Mouse (Mus musculus) cerebellum, adult 11-12 months (tissue): ENCODE data around the gene Fam240b.
"Not testable (repeated sequence)": the region's sequence is repeated elsewhere in the genome, so short reads cannot be mapped to it uniquely, and the experiment has no call there.

Experiments used
- DNase-seq: peaks from one replicate; pipeline ENCODE4 v3.0.0; 2022

Fam240b gene

DNA sequence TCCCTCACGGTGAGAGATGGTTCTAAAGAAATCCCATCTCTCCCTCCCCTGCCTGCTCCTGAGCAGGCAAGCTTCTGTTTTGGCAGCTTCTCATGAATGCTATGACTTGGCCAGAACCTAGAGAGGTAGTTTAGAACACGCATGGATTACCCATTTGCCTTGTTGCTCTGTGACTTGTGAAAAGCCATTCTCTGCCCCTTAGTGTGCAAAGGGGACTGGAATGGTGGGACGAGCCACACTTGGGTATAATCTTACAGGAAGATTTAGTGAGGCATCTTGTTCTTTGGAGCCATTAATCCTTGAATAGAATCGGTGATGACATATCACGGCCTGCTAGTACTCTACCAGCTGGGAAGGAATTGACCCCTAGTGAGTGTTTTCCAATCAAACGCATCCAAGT, at the start of gene Fam240b:
Gene Fam240b, minus strand, starts transcription at position 101 of the 400 bp plus-strand sequence.
- no peak for DNase-seq

- DNase-seq, result no peak
These were observed 32.5 kb upstream of the Fam240b start for GRCm38 (mm10) chr13:64530139-64530538.

- DNase-seq, result no peak
These were observed 29.1 kb upstream of the Fam240b start for GRCm38 (mm10) chr13:64526515-64527285.

DNA sequence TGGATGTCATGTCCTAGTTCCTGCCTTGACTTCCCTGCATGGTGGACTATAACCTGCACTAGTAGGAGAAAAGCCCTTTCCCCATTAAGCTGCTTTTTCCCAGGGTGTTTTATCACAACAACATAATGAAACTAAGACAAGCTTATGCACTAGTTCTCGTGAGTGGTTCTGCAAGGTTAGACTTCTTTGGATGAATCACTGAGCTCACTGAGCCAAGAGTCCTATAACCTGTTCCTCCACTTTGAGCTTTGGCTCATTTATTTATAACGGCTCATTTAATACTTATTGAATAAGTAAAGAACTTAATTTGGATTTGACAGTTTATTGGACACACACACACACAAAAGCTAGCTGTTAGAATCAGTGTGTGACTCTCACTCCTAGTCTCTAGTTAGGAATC, 16.7 kb upstream of the Fam240b start:
- DNase-seq, result no peak

DNA sequence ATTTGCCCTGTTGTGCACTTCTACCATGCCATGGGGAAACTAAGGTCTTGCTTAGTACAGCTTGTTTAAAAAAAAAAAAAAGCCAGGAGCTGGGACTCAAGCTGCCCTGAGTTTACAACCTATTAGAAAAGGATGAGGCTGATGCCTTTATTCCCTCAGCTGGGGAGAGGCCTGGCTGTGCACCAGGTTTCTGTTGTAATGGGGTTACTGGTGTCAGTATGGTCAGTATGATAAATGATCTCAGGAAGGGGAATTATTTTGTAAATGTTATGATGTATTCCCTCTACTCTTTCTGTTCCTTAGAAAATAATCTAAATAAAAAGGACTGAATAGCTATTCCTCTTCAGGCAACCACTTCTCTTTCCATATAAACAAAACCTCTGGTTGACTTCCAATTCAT, 14.0 kb upstream of the Fam240b start:
- DNase-seq, result no peak

DNA sequence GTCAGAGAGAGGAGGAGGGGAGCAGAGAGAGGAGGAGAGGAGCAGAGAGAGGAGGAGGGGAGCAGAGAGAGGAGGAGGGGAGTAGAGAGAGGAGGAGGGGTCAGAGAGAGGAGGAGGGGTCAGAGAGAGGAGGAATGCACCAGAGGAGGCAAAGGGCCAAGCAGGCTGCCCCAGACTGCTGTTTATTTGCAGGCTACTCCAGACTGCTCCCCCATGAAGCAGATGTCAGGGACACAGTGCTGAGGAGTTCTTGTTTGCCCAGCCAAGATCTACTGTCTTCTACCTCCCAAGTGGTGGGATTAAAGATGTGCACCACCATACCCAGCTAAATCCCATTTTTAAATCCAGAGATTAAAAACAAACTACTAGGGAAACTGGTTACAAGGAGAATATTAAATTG, 9.8 kb upstream of the Fam240b start:
- DNase-seq, result no peak

DNA sequence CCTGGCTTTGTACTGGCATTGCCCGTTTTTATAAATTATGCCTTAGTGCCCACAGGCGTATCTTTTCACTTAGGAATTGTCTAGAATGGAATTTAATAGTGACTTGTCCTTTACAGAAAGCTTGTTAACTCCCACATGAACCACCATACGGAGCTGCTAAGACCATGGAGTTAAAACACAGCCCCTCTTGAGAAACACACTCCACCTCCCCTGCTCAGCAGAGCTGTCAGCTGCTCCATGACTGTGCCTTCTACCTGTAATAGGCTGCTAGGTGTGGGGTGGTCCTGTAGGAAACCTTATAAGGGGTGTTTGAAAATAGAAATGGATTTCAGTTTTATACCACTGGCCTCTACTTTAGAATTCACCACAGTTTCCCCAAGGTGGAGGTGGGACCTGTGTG, 5.2 kb upstream of the Fam240b start:
- DNase-seq, result no peak

DNA sequence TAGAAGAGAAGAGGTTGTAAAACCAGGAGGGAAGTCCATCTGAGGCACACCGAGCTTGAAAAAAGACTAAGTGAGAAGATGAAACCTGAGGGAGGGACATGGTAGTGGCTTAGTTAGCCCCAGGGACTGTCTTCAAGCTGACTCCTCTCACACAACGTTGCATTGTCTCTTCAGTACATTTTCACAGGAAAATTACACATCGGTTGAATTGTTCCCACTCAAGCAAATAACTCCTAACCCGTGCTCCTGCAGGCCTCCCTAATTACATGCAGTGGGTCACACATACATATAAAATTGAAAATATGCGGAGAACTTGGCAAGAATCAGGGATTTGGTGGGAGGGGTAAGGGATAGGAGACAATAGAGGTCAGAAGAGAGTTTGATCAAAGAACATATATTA, 4.0 kb downstream of the Fam240b start:
- no peak for DNase-seq

DNA sequence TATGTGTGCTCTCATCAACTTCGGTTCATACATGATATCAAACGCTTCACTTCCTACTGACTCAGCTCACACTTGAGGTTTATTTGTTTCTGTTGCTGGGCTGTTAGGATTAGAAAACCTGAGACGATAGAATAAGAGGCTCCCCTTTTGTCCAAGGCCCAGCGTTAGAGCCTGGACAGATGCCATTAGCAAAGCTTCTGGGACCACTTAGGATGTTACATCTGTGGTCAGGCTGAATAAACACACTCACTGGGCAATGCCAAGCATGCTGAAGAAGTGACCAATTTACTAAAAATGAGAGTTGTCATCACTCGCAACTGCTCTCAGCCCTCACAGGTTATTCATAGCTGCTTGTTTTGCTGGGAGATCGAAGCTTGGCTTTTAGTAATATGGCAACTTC, 7.7 kb downstream of the Fam240b start:
- no peak for DNase-seq

DNA sequence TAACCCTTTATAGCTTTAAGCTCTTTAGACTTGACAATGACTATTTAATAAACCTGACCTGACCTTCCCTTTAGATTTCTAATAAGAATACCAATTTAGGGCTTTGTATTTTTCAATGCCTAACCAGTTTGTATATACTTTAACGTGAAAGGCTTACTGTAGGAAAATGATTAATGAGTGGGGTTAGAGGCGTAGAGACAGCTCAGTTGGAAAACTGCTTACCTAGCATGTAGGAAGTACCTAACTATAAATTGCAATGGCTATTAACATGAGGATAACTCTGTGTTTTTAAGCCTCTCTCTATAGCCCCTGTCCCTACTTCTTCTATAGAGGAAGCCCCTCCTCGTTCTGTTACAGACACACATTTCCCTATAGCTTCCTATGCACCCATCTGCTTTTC, 17.6 kb downstream of the Fam240b start:
- no peak for DNase-seq

- DNase-seq, result no peak
These were observed 19.6 kb downstream of the Fam240b start for GRCm38 (mm10) chr13:64477968-64478367.

- DNase-seq, result no peak
These were observed 29.7 kb downstream of the Fam240b start for GRCm38 (mm10) chr13:64467886-64468285.

GRCm38 (mm10) chr13:64465166-64465565, 32.4 kb downstream of the Fam240b start:
- DNase-seq, result peak; percentile 49

DNA sequence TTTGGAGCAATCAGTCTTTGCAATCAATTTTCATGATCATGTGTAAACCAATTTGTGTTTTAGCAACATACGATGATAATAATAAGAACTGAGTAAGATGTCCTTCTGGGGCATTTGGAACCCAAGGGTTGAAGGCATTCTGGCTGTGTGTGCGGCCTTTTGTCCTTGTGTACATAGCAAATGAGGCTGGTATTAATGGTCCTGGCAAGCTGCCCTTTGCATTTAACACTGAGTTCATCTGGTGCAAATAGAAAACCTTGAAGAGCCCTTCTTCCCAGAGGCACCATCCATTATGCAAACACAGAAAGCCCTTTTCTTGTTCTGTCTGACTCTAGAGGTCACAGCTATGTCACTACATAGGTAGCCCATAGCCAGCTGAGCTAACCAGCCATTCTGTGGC, 35.0 kb downstream of the Fam240b start:
- no peak for DNase-seq

DNA sequence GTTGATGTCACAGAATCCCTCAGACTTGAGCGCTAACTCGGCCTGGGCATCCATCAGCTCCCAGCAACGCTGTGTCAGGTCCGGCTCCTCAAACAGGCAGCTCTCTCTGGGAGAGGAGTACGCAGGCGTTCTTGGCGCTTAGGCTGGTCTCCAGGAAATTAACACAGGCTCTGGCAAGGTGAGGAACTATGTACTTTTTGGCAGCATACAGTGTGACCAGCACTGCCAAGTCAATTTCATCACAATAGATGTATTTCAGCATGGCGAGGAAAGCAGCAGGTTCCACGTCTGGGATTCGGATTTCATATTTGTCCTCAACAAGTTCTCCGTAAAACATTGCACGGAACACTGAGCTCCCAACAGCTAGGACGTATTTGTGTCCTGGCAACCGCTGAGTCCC, 39.4 kb downstream of the Fam240b start:
- DNase-seq, result peak; percentile 67

GRCm38 (mm10) chr13:64457225-64457978, 40.2 kb downstream of the Fam240b start:
- DNase-seq, result not testable (repeated sequence)

DNA sequence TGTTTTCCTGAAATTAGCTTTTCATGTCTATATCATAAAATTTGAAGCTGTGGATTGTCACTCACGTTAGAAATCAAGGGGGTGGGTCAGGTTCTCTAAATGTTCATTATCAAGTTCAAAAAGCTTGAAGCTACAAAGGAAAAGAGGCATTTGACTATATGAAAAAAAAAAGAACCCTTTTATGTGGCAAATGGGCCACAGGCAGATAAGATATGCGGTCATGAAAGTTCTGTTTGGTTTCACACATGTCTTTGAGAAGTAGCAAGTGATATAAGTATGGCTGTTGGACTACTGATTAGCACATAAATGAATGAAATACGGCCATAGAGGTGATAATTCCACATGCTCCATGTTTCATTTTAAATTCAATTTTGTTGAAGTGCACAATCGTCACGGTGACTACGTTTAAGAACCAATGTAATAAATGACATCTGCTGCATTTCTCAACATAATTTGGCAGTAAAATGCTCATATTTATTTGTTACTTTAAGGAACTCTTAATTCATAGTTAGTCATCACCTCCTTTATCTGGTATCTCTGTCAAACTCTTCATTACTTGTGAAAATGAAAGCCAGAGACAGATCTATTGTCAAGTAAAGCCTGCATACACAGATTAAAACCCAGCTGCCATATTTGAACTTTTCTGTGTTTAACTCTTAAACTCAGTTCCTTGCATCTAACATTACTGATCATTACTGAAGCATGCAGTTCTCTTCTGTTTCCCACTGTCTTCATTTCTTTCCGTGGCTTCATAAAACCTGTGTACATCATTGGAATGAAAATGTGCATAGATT, 47.4 kb downstream of the Fam240b start:
- no peak for DNase-seq

- no peak for DNase-seq
These were observed 48.9 kb downstream of the Fam240b start for GRCm38 (mm10) chr13:64448729-64449128.

- DNase-seq, result no peak
These were observed 49.6 kb downstream of the Fam240b start for GRCm38 (mm10) chr13:64447947-64448346.

GRCm38 (mm10) chr13:64445254-64445920, 52.2 kb downstream of the Fam240b start:
- DNase-seq, result no peak

DNA sequence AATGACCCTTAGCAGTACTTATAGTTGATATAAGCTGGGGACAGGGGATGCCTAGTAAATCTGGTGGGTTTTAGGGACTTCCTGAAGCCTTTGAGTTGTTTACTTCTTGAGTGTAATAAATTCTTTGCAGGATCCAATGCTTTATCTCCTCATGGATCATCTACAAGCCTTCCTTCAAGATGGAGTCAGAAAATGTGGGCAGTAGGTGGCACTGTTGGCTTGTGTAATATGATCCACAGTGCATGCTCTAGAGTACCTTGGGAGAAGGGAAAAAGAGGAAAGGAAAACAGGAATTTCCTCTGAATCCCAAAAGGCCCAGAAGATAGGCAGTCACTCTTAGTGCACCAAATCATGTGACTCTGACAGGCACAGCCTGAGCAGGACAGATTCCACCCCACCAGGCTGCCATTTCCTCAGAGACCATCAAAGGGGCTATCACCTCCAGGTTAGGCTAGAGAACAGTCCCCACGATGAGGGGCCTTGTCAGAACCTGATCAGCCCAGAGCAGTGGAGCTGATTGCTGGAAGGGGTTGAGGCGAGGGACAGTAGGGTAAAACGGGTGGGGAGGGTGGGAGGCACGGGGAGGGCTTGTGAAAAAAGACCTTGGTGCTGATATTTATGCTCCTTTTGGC, 54.2 kb downstream of the Fam240b start:
- DNase-seq, result peak; percentile 44

- DNase-seq, result no peak
These were observed 57.0 kb downstream of the Fam240b start for GRCm38 (mm10) chr13:64440592-64440991.
